ENCODE assay signal across 10 mouse cellular contexts in the genomic region with DNA sequence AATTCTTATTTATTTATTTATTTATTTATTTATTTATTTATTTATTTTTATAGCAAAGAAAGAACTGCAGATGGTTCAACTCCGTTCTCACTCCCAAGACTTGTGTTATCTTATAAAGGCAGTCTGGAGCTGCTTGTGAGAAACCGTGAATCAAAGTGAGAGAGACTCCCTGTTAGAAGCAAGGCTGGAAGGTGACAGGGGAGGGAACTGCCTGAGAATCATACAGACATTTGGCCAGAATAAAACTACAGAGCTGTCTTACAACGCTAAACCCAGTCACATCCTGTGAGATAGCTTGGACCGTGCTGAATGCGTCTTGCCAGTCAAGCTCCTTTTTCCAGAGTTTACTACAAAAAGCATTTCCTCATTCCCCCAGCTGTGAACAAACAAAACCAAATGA. TPM values are rescaled to one million over a fixed set of nuclear protein-coding genes. Genes with fewer than 3 reads are reported as not detected.
DNase-seq lines count a peak whose midpoint lies in the region; ATAC-seq lines count a peak whose summit lies in the region.
"Had no signal": no experiment of that assay in that cellular context is flagged by ENCODE, and none has a peak within 500 bp of the region (broad histone marks: within the 10 kb centered on the region; RNA-seq: fewer than 3 reads in every experiment).

No protein-coding gene starts in this region.

- H3K4me3 ChIP-seq in megakaryocyte, embryonic 14.5 days (replicated peaks): peak overlapping the region; percentile 38
- no peak overlapping the region for H3K4me3 ChIP-seq in heart, embryonic 14.5 days (ENCODE audit: control insufficient read depth in 1 of 2, insufficient read depth in 1 of 2, low read depth in 1 of 2, low read length in 2 of 2)
- no peak overlapping the region for H3K4me3 ChIP-seq in neural tube, embryonic 12.5 days
- H3K4me3 ChIP-seq: liver, embryonic 12.5 days had no signal

- no peaks in the 10 kb centered on the region for H3K36me3 ChIP-seq in megakaryocyte, embryonic 14.5 days (replicated peaks; ENCODE audit: low read length)
- H3K36me3 ChIP-seq in heart, embryonic 14.5 days (ENCODE audit: control insufficient read depth, insufficient read depth, low read length): no peaks in the 10 kb centered on the region
- no peaks in the 10 kb centered on the region for H3K36me3 ChIP-seq in neural tube, embryonic 12.5 days
- H3K36me3 ChIP-seq: liver, embryonic 12.5 days had no signal

- H3K4me1 ChIP-seq in megakaryocyte, embryonic 14.5 days: peaks cover 15% of the 10 kb centered on the region
- H3K4me1 ChIP-seq in heart, embryonic 14.5 days (ENCODE audit: control insufficient read depth in 2 of 2, insufficient read depth in 2 of 2, low read length in 2 of 2): peaks cover 20 to 25% of the 10 kb centered on the region in 2 experiments
- peaks cover 36% of the 10 kb centered on the region for H3K4me1 ChIP-seq in neural tube, embryonic 12.5 days

- H3K27ac ChIP-seq in heart, embryonic 14.5 days (replicated peaks in 1 of 2; ENCODE audit: control insufficient read depth in 1 of 2, insufficient read depth in 1 of 2, low read depth in 2 of 2, low read length in 2 of 2): peak overlapping the region; percentile 80 to 84
- H3K27ac ChIP-seq in neural tube, embryonic 12.5 days: no peak overlapping the region

- peak overlapping the region; percentile 34; the same call in 1 of the 2 replicates for H3K9ac ChIP-seq in heart, embryonic 14.5 days (ENCODE audit: low read length)
- H3K9ac ChIP-seq in neural tube, embryonic 12.5 days: no peak overlapping the region
- H3K9ac ChIP-seq: liver, embryonic 12.5 days had no signal

- no peaks in the 10 kb centered on the region for H3K27me3 ChIP-seq in megakaryocyte, embryonic 14.5 days (replicated peaks)
- H3K27me3 ChIP-seq in heart, embryonic 14.5 days (ENCODE audit: control insufficient read depth, insufficient read depth, low read length): no peaks in the 10 kb centered on the region
- H3K27me3 ChIP-seq in neural tube, embryonic 12.5 days (replicated peaks): no peaks in the 10 kb centered on the region
- H3K27me3 ChIP-seq: liver, embryonic 12.5 days had no signal

- H3K9me3 ChIP-seq in megakaryocyte, embryonic 14.5 days: peaks cover 3% of the 10 kb centered on the region; the same call in 1 of the 2 replicates
- no peaks in the 10 kb centered on the region for H3K9me3 ChIP-seq in heart, embryonic 14.5 days (ENCODE audit: control insufficient read depth, low read length)
- H3K9me3 ChIP-seq in neural tube, embryonic 12.5 days: no peaks in the 10 kb centered on the region
- H3K9me3 ChIP-seq: liver, embryonic 12.5 days had no signal

- no peak overlapping the region for H3K4me2 ChIP-seq in heart, embryonic 14.5 days (ENCODE audit: low read length)
- no peak overlapping the region for H3K4me2 ChIP-seq in neural tube, embryonic 12.5 days (replicated peaks)
- H3K4me2 ChIP-seq: liver, embryonic 12.5 days had no signal

- DNase-seq in heart, adult 11 months: peak; percentile 90
- no peak for DNase-seq in heart, postnatal 4 days
- no peak for DNase-seq in cerebellum, adult 18-20 months
- DNase-seq in right cerebral cortex, adult 2 months (ENCODE audit: low spot score in 2 of 2): no peak

- no peak for ATAC-seq in megakaryocyte, adult 5-6 weeks (ENCODE audit: poor library complexity, severe bottlenecking)
- no peak for ATAC-seq in heart, embryonic 14.5 days (ENCODE audit: insufficient number of reproducible peaks, insufficient read depth, low FRiP score, low read depth)
- peak; percentile 17; the same call in 1 of the 2 replicates for ATAC-seq in neural tube, embryonic 12.5 days (ENCODE audit: low FRiP score, low read depth)
- ATAC-seq: CD4-positive, CD25-positive, alpha-beta regulatory T cell, adult 4 months; liver, embryonic 12.5 days had no signal

- WGBS in heart, embryonic 14.5 days: 48% methylated on average over 5 of the region's 5 CpGs
- 45% methylated on average over 5 of the region's 5 CpGs for WGBS in neural tube, embryonic 12.5 days

RNA-seq across cellular contexts. Expression of gene 4930558K02Rik, which starts 59.0 kb away (rescaled TPM):
- not detected for total RNA-seq in heart, postnatal 4 days (2021)
- polyA plus RNA-seq in megakaryocyte, embryonic 14.5 days (2012; ENCODE audit: insufficient read depth, low replicate concordance): not detected in 2 replicates
- not detected in 2 replicates for total RNA-seq in megakaryocyte, adult 5-6 weeks (2015)
- total RNA-seq in megakaryocyte, adult 5-6 weeks (2017): not detected in 2 replicates
- not detected in 2 replicates for polyA plus RNA-seq in heart, embryonic 14.5 days (2014; fragmentation: Nextera tagmentation; extraction: Ambion mirVana)
- polyA plus RNA-seq in neural tube, embryonic 12.5 days (2016; fragmentation: Nextera tagmentation; extraction: Ambion mirVana): not detected in 2 replicates
- polyA plus RNA-seq: CD4-positive, CD25-positive, alpha-beta regulatory T cell, adult 4 months; liver, embryonic 12.5 days had no signal
